Mouse (Mus musculus): ENCODE data around the gene BC067074.
A peak's percentile ranks its signal among the peaks of the same experiment; 100 is the strongest.

The BC067074 gene

DNA sequence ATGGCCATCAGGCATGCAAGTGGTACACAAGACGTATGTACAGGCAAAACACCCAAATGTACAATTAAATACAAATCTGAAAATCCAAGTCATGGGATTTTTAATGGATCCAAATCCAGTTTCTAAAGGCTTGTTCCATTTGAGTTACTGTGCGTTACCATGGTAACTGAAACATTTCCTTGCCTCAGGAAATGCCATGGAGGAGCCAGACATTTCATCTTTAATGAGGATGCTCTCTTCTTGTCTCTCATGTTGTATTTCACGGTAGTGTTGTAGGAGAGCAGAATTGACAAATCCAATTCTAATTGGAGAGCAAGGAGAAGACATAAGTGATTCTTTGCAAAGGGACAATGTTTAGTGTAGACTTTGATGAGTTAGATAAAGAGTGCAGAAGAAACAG is 31.3 kb downstream of the BC067074 start:
- no peak for DNase-seq

DNA sequence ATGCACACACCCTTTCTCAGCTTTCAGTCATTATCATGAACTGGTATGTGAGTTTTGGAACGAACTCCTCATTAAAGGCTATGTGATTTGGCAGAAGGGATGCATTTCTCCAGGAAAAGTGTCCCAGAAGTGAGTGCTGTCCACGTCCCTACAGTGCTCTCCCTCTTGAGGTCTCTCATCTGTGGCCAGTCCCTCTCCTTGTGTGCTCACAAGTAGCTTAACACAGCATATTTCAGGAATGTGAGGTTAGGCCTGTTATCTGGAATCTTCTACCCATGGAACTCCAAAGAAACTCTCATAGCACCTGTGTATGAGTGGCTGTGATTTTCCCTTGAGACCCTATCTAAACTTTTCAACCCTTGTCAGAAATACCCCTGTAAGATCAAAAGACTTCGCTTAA is 32.7 kb downstream of the BC067074 start:
- DNase-seq, result no peak

DNA sequence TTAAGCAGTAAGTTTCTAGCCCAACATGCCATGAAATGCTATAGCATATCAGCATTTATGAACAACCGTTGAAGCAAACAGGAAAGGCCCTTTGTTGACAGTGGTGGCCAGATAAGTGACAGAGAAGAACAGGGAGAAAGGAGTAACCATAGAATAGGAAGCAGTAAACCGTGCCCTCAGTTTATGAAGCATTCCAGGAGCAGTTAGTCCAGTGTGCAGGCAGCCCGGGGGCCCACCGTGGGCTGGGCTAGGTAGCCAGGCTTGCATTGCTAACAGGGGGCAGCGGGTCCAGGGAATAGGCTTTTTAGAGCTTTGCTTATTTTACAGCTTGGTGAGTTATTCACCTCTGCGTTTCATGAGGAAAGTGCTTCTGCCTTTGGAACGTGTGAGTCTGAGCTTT is 39.3 kb downstream of the BC067074 start:
- DNase-seq, result no peak

DNA sequence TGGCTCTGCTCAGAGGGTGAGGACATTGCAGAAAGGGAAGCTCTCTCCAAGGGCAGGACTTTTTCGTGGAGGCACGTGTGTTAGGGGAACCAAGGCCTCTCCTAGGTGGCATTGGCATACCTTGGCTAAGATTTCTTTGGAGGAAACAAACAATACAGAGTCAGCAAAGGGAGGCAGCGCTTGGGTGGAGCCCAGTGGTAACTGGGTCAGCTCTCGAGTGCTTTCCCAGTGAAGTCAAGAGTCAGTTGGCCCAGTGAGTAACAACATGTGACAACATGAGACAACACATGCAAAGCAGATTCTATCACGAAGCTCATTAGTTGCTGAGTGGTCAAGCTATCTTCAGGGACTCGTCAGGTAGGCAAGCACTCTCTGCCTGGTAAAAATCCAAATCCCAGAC is 40.4 kb downstream of the BC067074 start:
- no peak for DNase-seq

DNA sequence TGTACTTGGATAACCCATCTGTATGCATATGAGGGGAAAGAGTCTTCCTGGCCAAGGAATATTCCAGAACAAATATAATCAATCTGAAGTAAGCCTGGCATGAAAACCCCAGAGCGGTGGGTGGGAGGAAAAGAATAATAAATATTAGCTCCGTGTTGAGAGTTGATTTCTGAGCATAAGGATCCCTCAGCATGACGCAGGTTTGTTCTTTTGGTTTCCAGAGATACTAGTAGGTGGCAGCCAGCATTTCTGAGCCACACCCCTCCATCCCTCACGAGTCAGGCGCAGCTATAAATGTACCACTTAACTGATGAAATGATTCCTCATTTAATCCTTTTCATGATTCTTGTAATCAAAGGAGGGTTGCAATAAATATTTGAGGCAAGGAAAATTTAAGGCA is 41.0 kb downstream of the BC067074 start:
- DNase-seq, result no peak

DNA sequence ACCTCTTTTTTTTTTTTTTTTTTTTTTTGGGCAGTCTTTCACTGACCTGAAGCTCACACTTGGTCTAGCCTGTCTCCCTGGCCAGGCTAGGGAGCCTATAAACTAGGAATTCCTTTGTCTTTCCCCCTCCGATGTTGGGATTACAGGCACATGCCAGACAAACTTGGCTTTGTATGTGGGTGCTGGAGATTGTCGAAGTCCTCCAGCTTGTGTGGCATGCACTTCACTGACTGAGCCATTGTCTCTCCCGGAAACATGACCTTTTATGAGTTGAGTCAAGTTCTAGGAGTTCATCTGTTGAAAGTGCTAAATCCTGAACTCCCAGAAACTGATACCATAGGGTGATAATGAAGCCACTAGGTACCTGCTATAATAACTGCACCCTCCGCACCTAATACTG is 41.8 kb downstream of the BC067074 start:
- no peak for DNase-seq

DNA sequence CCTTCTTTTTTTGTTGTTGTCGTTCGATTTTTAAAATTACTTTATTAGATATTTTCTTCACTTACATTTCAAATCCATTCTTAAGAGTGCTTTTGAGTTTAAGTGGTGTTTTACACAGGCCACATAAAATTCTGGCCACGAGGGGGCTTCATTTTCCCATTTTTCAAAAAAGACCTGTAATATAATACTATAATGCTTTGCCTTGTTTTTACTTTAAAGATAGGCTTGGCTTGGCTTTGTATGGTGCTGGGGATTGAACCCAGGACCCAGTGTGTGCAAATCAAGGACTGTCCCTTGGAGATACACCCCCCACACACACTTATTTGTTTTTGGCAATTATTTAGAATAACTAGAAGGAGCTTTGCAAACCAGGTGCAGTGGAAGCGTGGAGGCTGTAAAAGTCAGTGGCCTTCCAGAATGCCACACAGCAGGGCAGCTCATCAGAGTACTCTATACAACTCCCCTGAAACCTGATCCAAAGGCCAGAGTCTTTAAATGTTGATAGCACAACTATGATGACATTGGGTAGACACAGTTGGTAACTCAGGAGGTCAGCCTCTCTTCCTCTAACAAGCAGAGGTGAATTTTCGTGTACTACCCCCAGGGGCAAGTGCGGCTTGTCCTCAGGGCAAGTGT is 44.4 kb downstream of the BC067074 start:
- peak; percentile 71 for DNase-seq

DNA sequence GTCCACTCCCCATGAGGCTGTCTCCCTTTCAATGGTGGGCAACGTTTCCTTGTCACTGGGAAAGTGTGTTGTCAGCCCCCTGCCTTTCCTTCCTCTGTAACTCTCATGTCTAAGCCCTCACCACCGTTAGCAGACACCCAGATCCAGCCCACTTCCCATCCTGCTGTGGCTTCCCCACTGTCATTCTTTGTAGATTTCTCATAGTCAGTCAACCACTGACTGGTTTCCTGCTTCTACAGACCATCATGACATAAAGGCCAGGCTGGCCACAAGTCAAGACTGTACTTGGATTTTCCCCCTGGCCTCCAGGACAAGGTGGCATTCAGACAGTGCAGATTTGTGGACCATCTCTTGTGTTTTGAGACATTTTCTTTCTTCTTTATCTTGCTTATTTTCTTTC is 47.7 kb downstream of the BC067074 start:
- DNase-seq, result no peak

DNA sequence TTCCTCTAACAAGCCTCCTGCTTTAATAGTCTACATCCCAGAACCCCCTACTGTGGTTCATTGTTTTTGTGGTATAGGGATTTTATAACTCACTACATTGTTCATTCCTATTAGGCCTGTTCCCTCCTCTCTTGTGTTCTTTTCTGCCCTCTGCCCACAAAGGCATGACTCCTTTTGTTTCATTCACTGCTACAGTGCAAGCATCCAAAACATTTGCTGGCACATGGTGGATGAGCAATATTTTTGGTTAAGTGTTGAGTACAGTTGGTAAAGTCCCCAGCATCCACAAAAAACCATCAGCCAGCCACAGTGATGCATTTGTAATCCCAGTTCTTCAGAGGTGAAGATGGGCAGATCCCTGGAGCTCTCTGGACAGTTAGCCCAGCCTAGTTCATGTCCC is 48.2 kb downstream of the BC067074 start:
- DNase-seq, result no peak

DNA sequence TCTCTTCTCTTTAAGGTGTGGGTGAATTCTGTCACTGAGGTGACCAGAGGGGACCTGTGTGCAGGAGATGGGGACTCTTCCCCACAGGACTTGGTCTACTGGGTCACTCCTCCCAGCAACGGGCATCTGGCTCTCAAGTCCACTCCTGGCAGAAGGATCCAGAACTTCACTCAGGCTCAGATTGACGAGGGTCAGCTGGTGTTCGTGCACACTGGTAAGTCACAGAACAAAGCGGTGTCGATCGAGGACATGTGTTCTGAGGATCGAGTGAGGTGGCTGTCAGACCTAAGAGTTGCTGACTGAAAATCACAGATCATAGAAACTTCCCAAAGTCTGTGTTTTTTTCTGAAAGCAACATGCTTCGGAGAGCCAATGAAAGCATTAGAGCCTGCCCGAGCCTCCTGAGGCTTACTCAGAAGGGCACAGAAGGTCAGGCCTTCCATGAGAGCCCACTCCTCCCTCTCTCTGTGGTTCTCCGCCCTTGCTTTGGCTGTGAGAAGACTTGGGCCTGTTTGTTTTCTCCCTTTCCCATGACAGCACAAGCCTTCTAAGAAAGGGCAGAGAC is 49.5 kb downstream of the BC067074 start:
- DNase-seq, result no peak

DNA sequence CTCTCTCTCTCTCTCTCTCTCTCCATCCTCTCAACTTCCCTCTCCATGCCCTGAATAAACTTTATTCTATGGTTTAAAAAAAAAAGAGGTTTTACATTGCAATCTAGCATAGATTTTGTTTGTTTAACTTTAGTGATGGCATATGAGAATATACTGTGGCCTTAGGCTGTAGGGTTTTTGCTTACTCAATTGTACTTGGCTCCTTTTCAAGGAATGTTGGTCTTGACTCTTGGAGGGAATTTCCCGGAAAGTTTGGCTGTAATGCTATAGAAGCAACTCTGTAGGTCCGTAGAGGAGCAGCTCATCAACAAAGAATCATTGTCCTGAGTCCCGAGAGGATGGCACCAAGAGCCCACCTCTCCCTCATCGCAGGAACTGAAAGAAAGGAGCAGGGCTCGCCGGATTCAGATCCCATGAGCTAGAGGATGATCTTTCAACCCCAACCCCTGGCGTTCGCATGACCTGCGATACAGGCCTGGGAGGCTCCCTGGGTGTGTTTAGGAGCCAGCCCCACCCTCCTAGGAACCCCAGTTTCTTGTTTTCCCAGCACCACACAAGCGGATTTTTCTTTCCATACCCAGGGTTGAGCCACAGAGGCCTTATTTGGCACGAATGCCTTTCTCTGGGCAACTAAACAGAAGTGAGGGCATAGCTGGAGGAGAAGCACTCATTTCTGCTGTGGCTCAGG is 57.9 kb downstream of the BC067074 start:
- no peak for DNase-seq

DNA sequence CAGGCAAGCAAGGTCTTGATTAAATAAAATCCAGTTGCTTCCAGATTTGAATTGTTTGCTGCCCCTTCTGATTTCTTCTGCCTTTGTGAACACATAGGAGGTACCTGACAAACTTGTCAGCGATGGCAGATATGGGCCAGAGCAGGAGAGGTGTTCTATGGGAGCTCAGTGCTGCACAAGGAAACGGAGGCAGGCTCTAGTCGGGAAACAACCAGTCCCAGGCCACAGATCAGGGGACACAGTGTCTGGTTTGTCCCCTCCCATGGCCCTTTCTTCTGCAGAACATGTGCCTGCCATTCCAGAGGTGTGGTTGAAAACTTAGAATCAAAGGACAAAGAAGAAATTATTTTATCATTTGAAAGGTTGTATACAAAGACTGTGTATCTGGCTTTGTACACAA is 60.6 kb downstream of the BC067074 start:
- no peak for DNase-seq

DNA sequence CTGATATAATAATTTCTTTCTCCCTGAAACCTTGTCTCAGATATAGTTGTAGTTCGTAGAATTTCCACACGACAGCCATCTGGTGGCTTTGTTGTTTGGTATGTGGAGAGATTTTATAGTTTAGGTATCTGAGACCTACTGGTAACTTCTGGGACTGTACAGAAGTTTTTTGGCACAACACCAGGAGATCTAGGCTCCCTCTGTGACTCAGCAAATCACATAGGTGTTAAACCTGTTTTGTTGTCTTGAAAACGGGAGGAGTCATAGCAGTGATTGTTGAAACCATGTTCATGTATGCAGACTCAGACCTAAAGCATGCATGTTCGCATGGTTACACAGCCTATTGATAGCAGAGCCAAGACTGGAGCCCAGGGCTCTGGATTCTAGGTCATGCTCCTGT is 61.0 kb downstream of the BC067074 start:
- no peak for DNase-seq

DNA sequence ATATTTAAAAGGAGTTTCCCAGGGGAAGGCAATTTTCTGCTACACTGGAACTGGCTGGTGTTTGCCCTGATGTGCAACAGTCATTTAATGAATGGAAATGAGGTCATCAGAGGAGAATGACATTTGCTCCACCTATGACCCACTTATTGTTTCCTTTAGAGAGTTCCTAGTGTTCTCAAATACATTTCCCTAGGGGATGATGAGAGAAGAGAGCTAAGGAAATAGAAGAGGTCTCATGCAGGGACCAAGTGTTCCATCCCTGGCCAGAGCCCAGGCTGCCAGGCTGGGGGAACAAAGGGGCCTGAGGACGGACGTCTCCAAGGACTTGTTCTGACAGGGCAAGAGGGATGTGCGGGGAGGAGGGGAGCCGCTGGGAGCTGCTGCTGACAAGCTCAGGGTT is 62.1 kb downstream of the BC067074 start:
- no peak for DNase-seq

DNA sequence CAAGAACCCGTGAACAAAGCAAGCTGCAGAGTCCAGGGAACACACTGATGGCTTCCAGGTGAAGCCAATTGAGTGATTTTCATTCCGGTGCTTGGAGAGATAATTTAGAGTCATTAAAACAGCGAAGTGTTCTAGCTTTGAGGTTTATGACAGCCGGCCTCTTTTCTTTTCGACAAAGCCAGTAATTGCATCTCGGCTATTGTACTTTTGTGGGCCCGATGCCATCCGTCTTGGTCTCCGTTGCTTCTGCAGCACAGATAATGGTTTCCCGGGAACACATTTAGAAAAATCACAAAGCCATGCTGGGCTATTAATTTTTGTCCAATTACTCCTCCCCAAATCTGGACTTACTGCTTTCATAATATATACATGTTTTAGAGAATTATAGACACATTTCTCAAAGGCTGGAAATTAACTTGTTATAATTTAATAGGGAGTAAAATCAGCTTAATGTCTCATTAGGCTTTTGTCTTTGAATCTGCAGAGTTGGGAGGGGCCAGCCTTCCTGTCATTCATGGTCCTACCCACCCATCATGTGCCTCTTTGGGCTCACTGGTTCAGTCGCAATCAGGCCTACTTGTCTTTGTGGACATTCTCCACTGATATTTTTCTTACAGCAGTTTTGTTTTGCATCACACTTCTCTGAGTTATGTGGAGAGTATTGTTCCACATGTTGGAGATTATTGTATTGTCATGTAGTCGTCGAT is 64.6 kb downstream of the BC067074 start:
- DNase-seq, result no peak

DNA sequence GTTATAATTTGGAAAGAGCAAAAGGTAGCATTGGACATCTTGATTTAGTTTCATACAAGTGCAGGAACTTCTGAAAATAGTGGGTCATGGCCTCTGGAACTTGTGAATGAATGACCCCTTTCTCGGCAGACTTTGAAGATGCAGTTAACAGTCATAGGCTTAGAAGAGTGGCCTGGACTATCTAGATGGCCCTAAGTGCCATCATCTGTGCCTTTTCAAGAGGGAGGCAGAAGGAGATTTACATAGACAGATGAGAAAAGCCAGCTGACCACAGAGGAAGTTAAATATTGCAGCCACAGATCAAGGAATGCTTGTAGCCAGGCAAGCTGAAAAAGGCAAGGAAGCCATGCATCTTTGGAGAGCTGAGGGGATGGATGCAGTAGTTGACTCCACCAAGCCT is 66.7 kb downstream of the BC067074 start:
- no peak for DNase-seq

DNA sequence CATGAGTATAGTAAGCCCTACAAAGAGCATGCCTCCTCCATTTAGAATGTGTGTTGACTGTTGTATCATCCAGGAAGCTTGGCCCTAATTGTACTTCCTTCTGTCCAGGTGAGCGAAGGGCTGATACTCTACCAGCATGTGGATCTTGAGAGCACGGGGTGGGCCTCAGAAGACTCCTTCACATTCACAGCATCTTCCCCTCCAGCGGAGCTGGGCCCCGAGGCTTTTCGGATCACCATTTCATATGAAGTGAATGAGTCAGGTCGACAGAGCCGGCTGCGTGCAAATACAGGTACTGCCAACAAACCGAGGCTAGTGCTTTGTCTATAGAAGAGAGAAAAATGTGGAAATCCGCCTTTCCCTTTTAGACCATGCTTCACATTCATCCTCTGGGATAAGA is 73.0 kb downstream of the BC067074 start:
- DNase-seq, result no peak

DNA sequence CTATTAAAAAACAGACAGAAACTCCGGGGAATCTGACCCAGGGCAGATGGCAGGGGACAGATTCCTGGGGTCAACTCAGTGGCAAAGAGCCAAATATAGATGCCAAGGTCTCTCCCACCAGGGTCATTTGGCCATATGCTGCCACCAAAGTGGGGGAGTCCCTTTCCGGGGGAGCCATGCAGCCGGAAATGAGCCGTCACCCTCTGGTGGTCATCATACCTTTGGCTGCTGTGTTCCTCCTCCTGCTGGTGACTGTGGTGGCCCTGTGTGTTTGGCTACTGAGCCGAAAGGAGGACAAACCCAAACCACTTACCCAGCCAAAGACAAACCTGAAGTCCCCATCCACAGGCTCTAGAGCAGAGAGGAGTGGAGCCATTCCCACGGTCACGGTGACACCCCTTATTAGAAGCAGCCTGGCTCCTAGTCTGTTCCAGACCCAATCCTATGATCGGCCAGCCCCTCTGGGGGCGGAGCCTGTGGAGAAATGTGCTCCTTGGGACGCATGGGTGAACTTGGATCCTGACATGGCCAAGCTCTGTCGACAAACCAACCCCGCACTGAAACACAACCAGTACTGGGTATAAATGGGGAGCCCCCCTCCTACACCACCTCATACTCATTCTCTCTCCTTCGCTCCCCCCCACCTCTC is 76.1 kb downstream of the BC067074 start:
- no peak for DNase-seq

DNA sequence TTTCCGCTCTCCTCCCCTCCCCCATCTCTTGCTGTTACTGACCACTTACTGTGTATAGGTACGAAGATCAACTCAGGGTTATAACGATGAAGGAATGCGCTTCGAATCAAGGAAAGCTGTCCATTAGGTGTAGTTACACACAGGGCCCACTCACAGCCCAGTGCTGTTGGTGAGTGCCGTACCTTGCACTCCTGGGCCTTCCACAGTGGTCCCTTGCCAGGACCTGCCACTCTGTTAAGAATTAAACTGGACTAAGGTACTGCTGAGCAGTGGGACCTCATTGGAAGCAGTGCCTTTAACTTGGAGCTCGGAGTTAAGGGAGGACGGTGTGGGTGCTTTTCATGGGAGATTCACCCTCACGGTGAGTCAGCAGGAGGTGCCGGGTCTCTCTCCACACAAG is 76.7 kb downstream of the BC067074 start:
- DNase-seq, result no peak

DNA sequence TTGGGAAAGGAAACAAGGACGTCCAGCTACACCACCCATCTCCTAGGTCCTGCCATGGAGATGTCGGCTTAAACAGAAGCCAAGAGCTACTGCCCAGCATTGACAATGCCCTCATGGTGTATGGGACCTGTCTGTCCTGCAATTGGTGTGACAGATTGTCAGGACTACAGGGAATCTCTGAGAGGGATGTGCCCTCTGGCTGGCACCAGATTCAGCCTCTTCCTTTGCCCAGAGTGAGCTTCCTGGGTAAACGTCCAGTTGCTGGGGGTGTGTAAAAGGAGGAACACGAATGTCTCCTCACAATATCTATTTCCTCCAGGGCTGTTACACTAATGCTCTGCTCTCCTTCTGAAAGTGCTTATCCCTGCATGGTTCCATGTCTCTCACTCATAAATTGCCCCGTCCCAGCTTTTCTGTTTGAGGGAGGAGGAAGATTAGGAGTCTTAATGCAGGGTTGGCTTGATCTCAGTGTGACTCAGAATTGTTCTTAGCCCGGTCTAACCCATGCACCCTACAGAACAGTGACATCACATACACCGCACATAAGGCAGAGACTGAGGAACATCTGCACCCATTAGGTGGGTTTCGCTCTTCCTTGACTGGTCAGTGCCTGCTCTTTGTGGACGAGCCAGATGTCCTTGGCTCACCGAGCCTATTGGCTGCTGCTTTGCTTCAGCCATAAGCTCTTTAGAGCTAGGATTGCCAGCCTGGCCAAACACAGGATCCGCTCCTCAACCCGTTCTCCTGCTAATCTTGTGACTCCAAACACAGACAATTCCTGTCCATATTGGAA is 80.5 kb downstream of the BC067074 start:
- DNase-seq, result no peak

DNA sequence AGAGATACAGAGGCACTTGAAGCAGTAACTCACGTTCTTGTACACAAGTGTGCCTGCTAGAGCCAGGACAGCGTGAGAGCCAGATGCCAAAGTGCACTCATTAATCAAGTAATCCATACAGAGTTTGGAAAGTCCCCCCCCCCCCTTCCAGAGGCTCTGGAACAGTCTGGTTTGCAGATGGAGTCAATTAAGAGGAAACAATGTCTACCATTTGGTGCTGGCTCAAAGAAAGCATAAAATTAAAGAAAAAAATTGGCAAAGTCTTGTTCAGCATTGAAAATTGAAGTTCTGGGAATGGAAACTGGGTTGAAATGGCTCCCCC is 81.1 kb downstream of the BC067074 start:
- DNase-seq, result no peak

DNA sequence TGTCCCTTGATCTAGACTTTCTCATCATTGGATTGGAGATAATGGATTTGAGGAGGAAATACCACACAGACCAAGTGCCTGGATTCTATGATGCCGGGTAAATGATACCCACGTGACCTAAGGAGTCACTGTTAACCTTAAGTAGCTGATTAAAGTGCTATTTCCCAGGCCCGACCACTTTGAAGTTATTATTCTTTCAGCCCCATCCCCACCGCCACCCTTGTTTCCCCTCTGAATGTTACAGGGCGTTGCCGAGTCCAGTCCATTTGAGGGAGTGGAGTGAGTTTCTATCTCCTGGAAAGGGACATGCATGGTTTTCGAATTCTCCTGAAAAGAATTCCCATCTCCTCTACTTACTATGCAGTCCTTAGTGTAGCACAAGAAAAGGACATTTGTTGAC is 84.7 kb downstream of the BC067074 start:
- no peak for DNase-seq

DNA sequence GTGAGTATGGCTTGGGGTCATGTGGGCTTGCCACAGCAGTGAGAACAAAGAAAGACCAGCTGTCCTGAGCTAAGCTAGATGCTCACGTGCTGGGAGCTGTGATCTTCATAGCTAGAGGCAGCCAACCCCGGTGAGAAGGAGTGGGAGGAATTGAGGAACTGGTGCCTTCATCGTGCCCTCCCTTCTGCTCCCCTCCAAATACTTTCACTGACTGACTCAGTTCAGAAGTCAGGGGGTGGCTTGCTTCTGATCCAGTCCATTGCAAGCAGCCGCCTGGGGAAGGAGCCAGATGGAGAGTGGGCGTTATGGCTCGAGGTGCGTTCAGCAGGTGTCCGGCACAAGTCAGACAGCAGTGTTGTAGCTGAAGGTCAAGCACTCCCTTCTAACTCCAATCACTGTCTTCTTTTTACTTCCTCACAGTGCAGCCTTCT is 86.0 kb downstream of the BC067074 start:
- peak; percentile 14 for DNase-seq

Measured in right cerebral cortex, postnatal 14 days (tissue).